Mouse (Mus musculus) kidney, postnatal 36 days (tissue): ENCODE data around the gene Gm7247.
"Not testable (repeated sequence)": the region's sequence is repeated elsewhere in the genome, so short reads cannot be mapped to it uniquely, and the experiment has no call there.

Source experiments
- DNase-seq, 2 experiments: peaks; one replicate each; pipeline ENCODE4 v3.0.0; 2021 to 2022; ENCODE audit warnings: mixed read lengths in 2 of 2

Gene Gm7247

GRCm38 (mm10) chr14:51361456-51361855, at the start of gene Gm7247:
Gene Gm7247 (plus strand): TSS chr14:51361756.
- DNase-seq = no peak

GRCm38 (mm10) chr14:51324001-51324400, 37.6 kb upstream of the Gm7247 start:
- no peak for DNase-seq

GRCm38 (mm10) chr14:51346027-51346426, 15.5 kb upstream of the Gm7247 start:
- no peak for DNase-seq

GRCm38 (mm10) chr14:51358111-51358982, 3.2 kb upstream of the Gm7247 start:
- no peak for DNase-seq

- no peak for DNase-seq
These were observed 21.2 kb downstream of the Gm7247 start for GRCm38 (mm10) chr14:51382805-51383204.

- no peak for DNase-seq
These were observed 22.8 kb downstream of the Gm7247 start for GRCm38 (mm10) chr14:51384351-51384750.

GRCm38 (mm10) chr14:51385741-51386140, 24.2 kb downstream of the Gm7247 start:
- DNase-seq = no peak

- no peak for DNase-seq
These were observed 26.2 kb downstream of the Gm7247 start for GRCm38 (mm10) chr14:51387768-51388167.

- no peak for DNase-seq
These were observed 26.7 kb downstream of the Gm7247 start for GRCm38 (mm10) chr14:51388222-51388621.

GRCm38 (mm10) chr14:51410520-51410919, 49.0 kb downstream of the Gm7247 start, which contains the start of gene Vmn2r88:
Gene Vmn2r88 (plus strand): TSS chr14:51410820.
- no peak for DNase-seq

- DNase-seq = no peak
These were observed 62.3 kb downstream of the Gm7247 start for GRCm38 (mm10) chr14:51423885-51424284.

- not testable (repeated sequence) for DNase-seq
These were observed 68.6 kb downstream of the Gm7247 start for GRCm38 (mm10) chr14:51430138-51430537.

GRCm38 (mm10) chr14:51434546-51434945, 73.0 kb downstream of the Gm7247 start:
- DNase-seq = peak in 1 of 2 experiments; percentile 1

- no peak for DNase-seq
These were observed 73.5 kb downstream of the Gm7247 start for GRCm38 (mm10) chr14:51435020-51435419.

GRCm38 (mm10) chr14:51438955-51439354, 77.4 kb downstream of the Gm7247 start:
- no peak for DNase-seq

- DNase-seq = not testable (repeated sequence)
These were observed 90.0 kb downstream of the Gm7247 start, which contains the start of gene Vmn2r89 for GRCm38 (mm10) chr14:51451557-51451956. Gene Vmn2r89 (plus strand): TSS chr14:51451857.

- DNase-seq = peak; percentile 6 to 15
These were observed 118.7 kb downstream of the Gm7247 start for GRCm38 (mm10) chr14:51480278-51480677.

GRCm38 (mm10) chr14:51481332-51482015, 119.9 kb downstream of the Gm7247 start:
- peak in 1 of 2 experiments; percentile 4 for DNase-seq

- no peak for DNase-seq
These were observed 120.6 kb downstream of the Gm7247 start for GRCm38 (mm10) chr14:51482051-51482715.

GRCm38 (mm10) chr14:51482971-51483381, 121.4 kb downstream of the Gm7247 start:
- DNase-seq = not testable (repeated sequence)

GRCm38 (mm10) chr14:51483671-51484070, 122.1 kb downstream of the Gm7247 start:
- no peak for DNase-seq

GRCm38 (mm10) chr14:51486111-51486510, 124.6 kb downstream of the Gm7247 start:
- DNase-seq = no peak

- DNase-seq = peak; percentile 7 to 30
These were observed 134.2 kb downstream of the Gm7247 start for GRCm38 (mm10) chr14:51495781-51496180.
